Mouse (Mus musculus): ENCODE measurements around the gene Olfr338. TPM values are rescaled to one million over a fixed set of nuclear protein-coding genes. Genes with fewer than 3 reads are reported as not detected.
"Not testable (repeated sequence)": the region's sequence is repeated elsewhere in the genome, so short reads cannot be mapped to it uniquely, and the experiment has no call there.

Gene Olfr338
- polyA plus RNA-seq (2016; fragmentation: Nextera tagmentation; extraction: Ambion mirVana) = not detected in 2 replicates

- no peak within 1 kb of the TSS for H3K9ac ChIP-seq (replicated peaks)
- no peak within 1 kb of the TSS for H3K27ac ChIP-seq
- H3K27me3 ChIP-seq = no peaks in the 10 kb centered on the region
- no peaks in the 10 kb centered on the region for H3K36me3 ChIP-seq
- ATAC-seq (ENCODE audit: insufficient number of reproducible peaks, insufficient read depth, low FRiP score, low TSS enrichment, low read depth) = no peak
- H3K4me3 ChIP-seq (replicated peaks) = no peak within 1 kb of the TSS
- 0 out of 2 replicates have a peak, but pooled peaks cover 13% of the 10 kb centered on the region for H3K9me3 ChIP-seq
- H3K4me2 ChIP-seq = no peak within 1 kb of the TSS
- H3K4me1 ChIP-seq (replicated peaks) = no peaks in the 10 kb centered on the region
Observed at GRCm38 (mm10) chr2:36373219-36373618, at the start of gene Olfr338. Gene Olfr338 (plus strand): TSS chr2:36373519.

- not testable (repeated sequence) for ATAC-seq (ENCODE audit: insufficient number of reproducible peaks, insufficient read depth, low FRiP score, low TSS enrichment, low read depth); H3K4me2 ChIP-seq; H3K27ac ChIP-seq; H3K36me3 ChIP-seq; H3K4me1 ChIP-seq (replicated peaks); H3K4me3 ChIP-seq (replicated peaks); H3K9ac ChIP-seq (replicated peaks); H3K27me3 ChIP-seq
- 92% methylated on average over 3 of the region's 3 CpGs for WGBS
- peaks cover 18% of the 10 kb centered on the region; the same call in 1 of the 2 replicates for H3K9me3 ChIP-seq
Observed at GRCm38 (mm10) chr2:36415174-36415573, 41.9 kb downstream of the Olfr338 start.

- 90% methylated on average over 7 of the region's 7 CpGs for WGBS
- not testable (repeated sequence) for H3K9ac ChIP-seq (replicated peaks)
Observed at GRCm38 (mm10) chr2:36415591-36415990, 42.3 kb downstream of the Olfr338 start.

GRCm38 (mm10) chr2:36418647-36419046 lies 45.3 kb downstream of the Olfr338 start, which contains the start of gene Olfr339:
Gene Olfr339 (plus strand): TSS chr2:36418947.
- no peak within 1 kb of the TSS for H3K4me3 ChIP-seq (replicated peaks)
- H3K9me3 ChIP-seq = peaks cover 18% of the 10 kb centered on the region; the same call in 1 of the 2 replicates
- no peak within 1 kb of the TSS for H3K27ac ChIP-seq
- WGBS = 82% methylated on average over 3 of the region's 3 CpGs
- no peaks in the 10 kb centered on the region for H3K27me3 ChIP-seq
- H3K4me1 ChIP-seq (replicated peaks) = no peaks in the 10 kb centered on the region
- no peak for ATAC-seq (ENCODE audit: insufficient number of reproducible peaks, insufficient read depth, low FRiP score, low TSS enrichment, low read depth)
- no peaks in the 10 kb centered on the region for H3K36me3 ChIP-seq
- no peak within 1 kb of the TSS for H3K4me2 ChIP-seq
- no peak within 1 kb of the TSS for H3K9ac ChIP-seq (replicated peaks)

More at GRCm38 (mm10) chr2:36415591-36415990, 42.3 kb downstream of the Olfr338 start:
- not testable (repeated sequence) for H3K36me3 ChIP-seq; H3K4me3 ChIP-seq (replicated peaks); H3K4me1 ChIP-seq (replicated peaks); H3K27ac ChIP-seq; ATAC-seq (ENCODE audit: insufficient number of reproducible peaks, insufficient read depth, low FRiP score, low TSS enrichment, low read depth); H3K27me3 ChIP-seq; H3K4me2 ChIP-seq
- H3K9me3 ChIP-seq = peaks cover 18% of the 10 kb centered on the region; the same call in 1 of the 2 replicates

Other genes starting within 250 kb of the Olfr338 start
- 26.5 and 26.7 TPM in 2 replicates for gene Mrrf, start 237.1 kb upstream of the Olfr338 start, polyA plus RNA-seq (2016; fragmentation: Nextera tagmentation; extraction: Ambion mirVana)
- 90.8 and 95.6 TPM in 2 replicates for gene Rbm18, start 236.7 kb upstream of the Olfr338 start, polyA plus RNA-seq (2016; fragmentation: Nextera tagmentation; extraction: Ambion mirVana)
- gene Ptgs1, start 143.1 kb upstream of the Olfr338 start, polyA plus RNA-seq (2016; fragmentation: Nextera tagmentation; extraction: Ambion mirVana) = 4.7 and 4.8 TPM in 2 replicates
- gene Olfr339, start 45.4 kb downstream of the Olfr338 start, polyA plus RNA-seq (2016; fragmentation: Nextera tagmentation; extraction: Ambion mirVana) = not detected in 2 replicates
- gene Olfr340, start 79.1 kb downstream of the Olfr338 start, polyA plus RNA-seq (2016; fragmentation: Nextera tagmentation; extraction: Ambion mirVana) = not detected in 2 replicates
- not detected in 2 replicates for gene Olfr341, start 108.9 kb downstream of the Olfr338 start, polyA plus RNA-seq (2016; fragmentation: Nextera tagmentation; extraction: Ambion mirVana)
- not detected in 2 replicates for gene Olfr342, start 151.5 kb downstream of the Olfr338 start, polyA plus RNA-seq (2016; fragmentation: Nextera tagmentation; extraction: Ambion mirVana)
- not detected in 2 replicates for gene Olfr344, start 193.1 kb downstream of the Olfr338 start, polyA plus RNA-seq (2016; fragmentation: Nextera tagmentation; extraction: Ambion mirVana)

Measured in limb, embryonic 12.5 days (tissue).